Mouse (Mus musculus): ENCODE results near the gene Igdcc3. TPM values are rescaled to one million over a fixed set of nuclear protein-coding genes. Genes with fewer than 3 reads are reported as not detected.
"Not testable (repeated sequence)": the region's sequence is repeated elsewhere in the genome, so short reads cannot be mapped to it uniquely, and the experiment has no call there.

Gene Igdcc3
- polyA plus RNA-seq, 1 experiment = not detected

- H3K27ac ChIP-seq (ENCODE audit: insufficient read depth, low read depth, low read length) = no peak overlapping the region
- no peak overlapping the region for H3K4me3 ChIP-seq (ENCODE audit: insufficient read depth, low read length)
- H3K4me1 ChIP-seq (ENCODE audit: control insufficient read depth, insufficient read depth, low read length) = peaks cover 26% of the 10 kb centered on the region
- TF ChIP-seq POLR2A (IDR thresholded peaks at IDR 0.05; ENCODE audit: borderline replicate concordance, low read depth, low read length) (no peak), CTCF (IDR thresholded peaks at IDR 0.05; ENCODE audit: low read depth, low read length) (no peak)
Measured at GRCm38 (mm10) chr9:65199723-65200122, 58.7 kb downstream of the Igdcc3 start.

GRCm38 (mm10) chr9:65200606-65201005 is 59.6 kb downstream of the Igdcc3 start:
- peak overlapping the region; percentile 28; the same call in 1 of the 2 replicates for H3K27ac ChIP-seq (ENCODE audit: insufficient read depth, low read depth, low read length)
- H3K4me1 ChIP-seq (ENCODE audit: control insufficient read depth, insufficient read depth, low read length) = peaks cover 18% of the 10 kb centered on the region
- H3K4me3 ChIP-seq (ENCODE audit: insufficient read depth, low read length) = no peak overlapping the region
- no peak for TF ChIP-seq POLR2A (IDR thresholded peaks at IDR 0.05; ENCODE audit: borderline replicate concordance, low read depth, low read length)
- no peak for TF ChIP-seq CTCF (IDR thresholded peaks at IDR 0.05; ENCODE audit: low read depth, low read length)

GRCm38 (mm10) chr9:65201021-65201380 is 60.0 kb downstream of the Igdcc3 start:
- peak overlapping the region; percentile 28; the same call in 1 of the 2 replicates for H3K27ac ChIP-seq (ENCODE audit: insufficient read depth, low read depth, low read length)

GRCm38 (mm10) chr9:65201381-65202164 is 60.6 kb downstream of the Igdcc3 start:
- TF ChIP-seq POLR2A (IDR thresholded peaks at IDR 0.05; ENCODE audit: borderline replicate concordance, low read depth, low read length) (0 out of 2 replicates have a peak, but pooled peaks have one; percentile 31), CTCF (IDR thresholded peaks at IDR 0.05; ENCODE audit: low read depth, low read length) (no peak)
- Histone ChIP-seq H3K27ac (ENCODE audit: insufficient read depth, low read depth, low read length) (peak overlapping the region; percentile 44), H3K4me1 (ENCODE audit: control insufficient read depth, insufficient read depth, low read length) (peaks cover 18% of the 10 kb centered on the region), H3K4me3 (ENCODE audit: insufficient read depth, low read length) (peak overlapping the region; percentile 55)

More at GRCm38 (mm10) chr9:65201021-65201380, 60.0 kb downstream of the Igdcc3 start:
- Histone ChIP-seq H3K4me1 (ENCODE audit: control insufficient read depth, insufficient read depth, low read length) (peaks cover 18% of the 10 kb centered on the region), H3K4me3 (ENCODE audit: insufficient read depth, low read length) (no peak overlapping the region)
- no peak for TF ChIP-seq POLR2A (IDR thresholded peaks at IDR 0.05; ENCODE audit: borderline replicate concordance, low read depth, low read length)
- TF ChIP-seq CTCF (IDR thresholded peaks at IDR 0.05; ENCODE audit: low read depth, low read length) = no peak

DNA sequence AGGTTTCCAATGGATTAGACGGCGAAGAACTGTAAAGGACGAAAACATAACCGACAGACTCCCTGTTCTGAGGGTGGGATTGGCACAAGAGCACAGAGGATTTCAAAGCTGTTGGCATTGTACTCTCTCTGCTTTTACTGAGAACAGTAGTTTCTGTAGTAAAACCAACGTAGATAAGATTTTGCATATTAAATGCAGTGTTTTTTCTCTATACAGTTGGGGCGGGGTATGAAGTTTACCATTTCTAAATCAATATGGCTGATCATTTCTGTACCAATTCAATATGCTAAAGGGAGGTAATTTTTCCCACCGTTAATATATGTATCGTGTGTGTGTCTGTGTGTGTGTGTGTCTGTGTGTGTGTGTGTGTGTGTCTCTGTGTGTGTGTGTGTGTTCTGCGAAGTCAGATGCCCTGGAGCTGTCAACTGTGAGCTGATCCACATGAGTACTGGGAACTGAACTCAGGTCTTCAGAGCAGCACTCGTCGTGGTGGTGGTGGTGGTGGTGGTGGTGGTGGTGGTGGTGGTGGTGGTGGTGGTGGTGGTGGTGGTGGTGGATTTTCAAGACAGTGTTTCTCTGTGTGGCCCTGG is 61.3 kb downstream of the Igdcc3 start:
- peaks cover 15% of the 10 kb centered on the region for H3K4me1 ChIP-seq (ENCODE audit: control insufficient read depth, insufficient read depth, low read length)
- no peak for TF ChIP-seq POLR2A (IDR thresholded peaks at IDR 0.05; ENCODE audit: borderline replicate concordance, low read depth, low read length)
- no peak for TF ChIP-seq CTCF (IDR thresholded peaks at IDR 0.05; ENCODE audit: low read depth, low read length)
- peak overlapping the region; percentile 44 for H3K27ac ChIP-seq (ENCODE audit: insufficient read depth, low read depth, low read length)
- peak overlapping the region; percentile 55 for H3K4me3 ChIP-seq (ENCODE audit: insufficient read depth, low read length)

DNA sequence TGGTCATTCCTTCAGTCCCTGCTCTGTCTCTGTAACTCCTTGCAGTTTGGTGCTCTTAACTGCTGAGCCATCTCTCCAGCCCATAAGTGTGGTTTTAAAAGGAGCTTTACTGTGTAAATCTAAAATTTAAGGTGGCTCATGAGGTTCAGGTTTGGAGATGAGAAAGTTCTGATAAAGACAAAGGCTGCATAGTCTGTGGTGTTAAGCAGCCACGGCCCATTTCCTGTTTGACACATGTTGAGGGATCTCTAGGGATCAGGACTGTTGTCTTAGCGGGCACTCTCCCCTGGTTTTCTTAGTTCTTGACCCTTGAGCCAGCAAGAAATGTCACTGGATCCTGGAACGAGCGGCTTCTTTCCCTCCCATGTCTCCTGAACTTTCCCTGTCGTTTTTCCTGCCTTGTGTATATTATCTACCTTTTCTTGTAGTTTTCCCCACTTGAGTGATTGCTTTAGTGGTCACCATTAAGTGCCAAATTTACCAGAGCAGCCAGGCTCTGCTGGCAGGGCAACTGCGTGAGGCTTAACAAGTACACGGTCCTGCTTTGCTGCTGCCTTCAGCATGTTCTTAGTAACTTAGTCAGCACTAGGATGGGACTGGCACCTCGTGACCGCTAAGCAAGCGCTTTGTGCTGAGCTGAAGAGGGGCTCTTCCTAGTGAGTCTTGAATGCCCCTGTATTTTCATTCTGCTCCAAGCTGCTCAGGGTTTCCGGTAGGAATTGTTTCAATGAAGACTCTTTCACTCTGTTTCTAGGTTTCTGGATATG is 64.2 kb downstream of the Igdcc3 start:
- TF ChIP-seq CTCF (IDR thresholded peaks at IDR 0.05; ENCODE audit: low read depth, low read length) (no peak), POLR2A (IDR thresholded peaks at IDR 0.05; ENCODE audit: borderline replicate concordance, low read depth, low read length) (no peak)
- Histone ChIP-seq H3K27ac (ENCODE audit: insufficient read depth, low read depth, low read length) (no peak overlapping the region), H3K4me1 (ENCODE audit: control insufficient read depth, insufficient read depth, low read length) (peaks cover 1% of the 10 kb centered on the region), H3K4me3 (ENCODE audit: insufficient read depth, low read length) (no peak overlapping the region)

DNA sequence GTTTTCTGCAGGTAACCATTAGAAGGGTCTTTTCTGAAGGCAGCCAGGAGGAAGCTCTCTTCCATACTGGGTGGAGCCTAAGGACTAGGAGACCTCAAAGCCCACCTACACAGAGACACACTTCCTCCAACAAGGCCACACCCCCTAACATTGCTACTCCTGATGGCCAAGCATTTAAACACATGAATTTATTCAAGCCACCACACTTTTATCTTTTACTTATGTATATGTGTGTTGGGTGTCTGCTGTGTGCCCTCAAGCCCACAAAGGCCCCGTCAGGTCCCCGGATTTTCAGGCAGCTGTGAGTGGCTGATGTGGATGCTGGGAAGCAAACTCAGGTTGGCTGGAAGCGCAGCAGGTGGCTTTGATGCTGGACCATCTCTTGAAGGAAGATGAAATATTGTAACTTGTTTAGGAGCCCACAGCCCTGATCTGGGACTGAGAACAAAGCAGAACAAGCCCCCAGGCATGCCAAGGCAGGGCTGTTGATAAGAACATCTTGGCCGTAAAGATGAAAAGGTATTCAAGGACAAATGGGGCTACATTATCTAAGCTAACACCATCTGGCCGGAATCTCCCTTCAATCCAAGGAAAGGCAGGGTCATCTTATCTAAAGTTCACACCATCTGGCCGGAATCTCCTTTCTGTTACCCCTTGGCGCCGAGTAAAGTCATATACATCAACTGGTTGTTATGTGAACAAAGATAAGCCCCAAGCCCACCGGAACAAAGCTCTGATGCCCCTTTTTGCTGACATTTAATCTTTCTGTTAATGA is 66.2 kb downstream of the Igdcc3 start:
- H3K27ac ChIP-seq (ENCODE audit: insufficient read depth, low read depth, low read length); H3K4me1 ChIP-seq (ENCODE audit: control insufficient read depth, insufficient read depth, low read length); H3K4me3 ChIP-seq (ENCODE audit: insufficient read depth, low read length): not testable (repeated sequence)

GRCm38 (mm10) chr9:65208293-65209179 is 67.5 kb downstream of the Igdcc3 start:
- TF ChIP-seq CTCF (IDR thresholded peaks at IDR 0.05; ENCODE audit: low read depth, low read length) (no peak), POLR2A (IDR thresholded peaks at IDR 0.05; ENCODE audit: borderline replicate concordance, low read depth, low read length) (no peak)
- Histone ChIP-seq H3K27ac (ENCODE audit: insufficient read depth, low read depth, low read length) (no peak overlapping the region), H3K4me3 (ENCODE audit: insufficient read depth, low read length) (no peak overlapping the region), H3K4me1 (ENCODE audit: control insufficient read depth, insufficient read depth, low read length) (no peaks in the 10 kb centered on the region)

All from bone marrow macrophage, adult 2 months (primary cell).